Mouse (Mus musculus): ENCODE measurements around the gene Olfr981. TPM values are rescaled to one million over a fixed set of nuclear protein-coding genes. Genes with fewer than 3 reads are reported as not detected.

The Olfr981 gene
- polyA plus RNA-seq, 1 experiment from 2014 or later, result not detected

DNA sequence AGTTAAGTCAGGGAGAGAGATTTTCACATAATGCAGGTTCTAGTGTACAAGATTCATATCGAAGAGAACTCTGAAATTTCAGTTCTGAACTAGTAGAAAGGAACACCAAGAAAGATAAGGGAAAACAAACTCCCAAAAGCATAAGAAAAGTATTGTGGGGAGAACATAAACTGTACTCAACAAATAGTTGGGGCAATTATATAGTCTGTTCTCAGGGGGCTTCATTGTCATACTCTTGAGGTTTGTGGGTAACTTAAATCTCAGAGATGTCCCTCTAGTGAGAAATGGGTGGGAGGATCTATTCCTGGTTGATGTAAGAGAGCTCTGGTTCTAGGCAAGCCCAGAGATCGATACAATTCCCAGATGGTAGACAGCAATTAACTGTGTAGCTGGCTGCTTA lies 52.3 kb downstream of the Olfr981 start, which contains the start of gene Olfr982:
TSS of gene Olfr982 (plus strand) at position 301 of the 400 bp plus-strand sequence.
- no peaks in the 10 kb centered on the region for H3K4me1 ChIP-seq (replicated peaks; ENCODE audit: control insufficient read depth, insufficient read depth)
- no peak within 1 kb of the TSS for H3K9ac ChIP-seq (ENCODE audit: low read length)
- H3K4me3 ChIP-seq (ENCODE audit: low read depth, low read length), result no peak within 1 kb of the TSS
- no peaks in the 10 kb centered on the region for H3K27me3 ChIP-seq (ENCODE audit: control insufficient read depth, insufficient read depth, low read length)
- WGBS, result 80% methylated on average over 2 of the region's 2 CpGs
- H3K9me3 ChIP-seq (ENCODE audit: control insufficient read depth, low read length), result no peaks in the 10 kb centered on the region
- no peak for ATAC-seq (ENCODE audit: low FRiP score, low TSS enrichment)
- H3K27ac ChIP-seq (replicated peaks), result no peak within 1 kb of the TSS
- TF ChIP-seq CTCF (IDR thresholded peaks at IDR 0.05; ENCODE audit: low read depth), result no peak
- TF ChIP-seq EP300 (optimal IDR thresholded peaks at IDR 0.05), result no peak
- H3K36me3 ChIP-seq (ENCODE audit: control insufficient read depth, insufficient read depth, low read length), result no peaks in the 10 kb centered on the region
- no peak within 1 kb of the TSS for H3K4me2 ChIP-seq (replicated peaks; ENCODE audit: low read depth)
- no peak for DNase-seq (ENCODE audit: low spot score)

Other genes starting within 250 kb of the Olfr981 start
- not detected in 2 replicates for gene Olfr968, start 238.2 kb upstream of the Olfr981 start, polyA plus RNA-seq (2015; fragmentation: Nextera tagmentation; extraction: Ambion mirVana)
- not detected in 2 replicates for gene Olfr969, start 230.5 kb upstream of the Olfr981 start, polyA plus RNA-seq (2015; fragmentation: Nextera tagmentation; extraction: Ambion mirVana)
- not detected in 2 replicates for gene Olfr970, start 212.6 kb upstream of the Olfr981 start, polyA plus RNA-seq (2015; fragmentation: Nextera tagmentation; extraction: Ambion mirVana)
- not detected in 2 replicates for gene Olfr971, start 184.6 kb upstream of the Olfr981 start, polyA plus RNA-seq (2015; fragmentation: Nextera tagmentation; extraction: Ambion mirVana)
- not detected in 2 replicates for gene Olfr972, start 155.0 kb upstream of the Olfr981 start, polyA plus RNA-seq (2015; fragmentation: Nextera tagmentation; extraction: Ambion mirVana)
- gene Olfr229, start 114.1 kb upstream of the Olfr981 start, polyA plus RNA-seq (2015; fragmentation: Nextera tagmentation; extraction: Ambion mirVana), result not detected in 2 replicates
- not detected in 2 replicates for gene Olfr974, start 84.0 kb upstream of the Olfr981 start, polyA plus RNA-seq (2015; fragmentation: Nextera tagmentation; extraction: Ambion mirVana)
- gene Olfr975, start 69.4 kb upstream of the Olfr981 start, polyA plus RNA-seq (2015; fragmentation: Nextera tagmentation; extraction: Ambion mirVana), result not detected in 2 replicates
- gene Olfr976, start 60.3 kb upstream of the Olfr981 start, polyA plus RNA-seq (2015; fragmentation: Nextera tagmentation; extraction: Ambion mirVana), result not detected in 2 replicates
- not detected in 2 replicates for gene Olfr978, start 29.4 kb upstream of the Olfr981 start, polyA plus RNA-seq (2015; fragmentation: Nextera tagmentation; extraction: Ambion mirVana)
- not detected in 2 replicates for gene Olfr979, start 18.0 kb upstream of the Olfr981 start, polyA plus RNA-seq (2015; fragmentation: Nextera tagmentation; extraction: Ambion mirVana)
- not detected in 2 replicates for gene Olfr980, start 11.9 kb upstream of the Olfr981 start, polyA plus RNA-seq (2015; fragmentation: Nextera tagmentation; extraction: Ambion mirVana)
- gene Olfr982, start 52.4 kb downstream of the Olfr981 start, polyA plus RNA-seq (2015; fragmentation: Nextera tagmentation; extraction: Ambion mirVana), result not detected in 2 replicates
- gene Olfr983, start 72.1 kb downstream of the Olfr981 start, polyA plus RNA-seq (2015; fragmentation: Nextera tagmentation; extraction: Ambion mirVana), result not detected in 2 replicates
- gene Olfr984, start 92.7 kb downstream of the Olfr981 start, polyA plus RNA-seq (2015; fragmentation: Nextera tagmentation; extraction: Ambion mirVana), result not detected in 2 replicates
- gene Olfr985, start 108.7 kb downstream of the Olfr981 start, polyA plus RNA-seq (2015; fragmentation: Nextera tagmentation; extraction: Ambion mirVana), result not detected in 2 replicates
- gene Tmem225, start 126.7 kb downstream of the Olfr981 start, polyA plus RNA-seq (2015; fragmentation: Nextera tagmentation; extraction: Ambion mirVana), result not detected in 2 replicates
- gene Olfr986, start 159.5 kb downstream of the Olfr981 start, polyA plus RNA-seq (2015; fragmentation: Nextera tagmentation; extraction: Ambion mirVana), result not detected in 2 replicates
- gene Zfp202, start 170.9 kb downstream of the Olfr981 start, polyA plus RNA-seq (2015; fragmentation: Nextera tagmentation; extraction: Ambion mirVana), result 1.6 and 2.1 TPM in 2 replicates
- 2.0 and 2.9 TPM in 2 replicates for gene Scn3b, start 247.8 kb downstream of the Olfr981 start, polyA plus RNA-seq (2015; fragmentation: Nextera tagmentation; extraction: Ambion mirVana)

Measured in stomach, postnatal 0 days (tissue).